Mouse (Mus musculus) CH12.LX (cell line): ENCODE data around the gene Man2a1. TPM values are rescaled to one million over a fixed set of nuclear protein-coding genes. Genes with fewer than 3 reads are reported as not detected.

Experiments
- DNase-seq: peaks from one replicate; pipeline ENCODE4 v3.0.0-alpha.2; 2013; ENCODE audit errors: extremely low read depth
- H3K27ac ChIP-seq: 2 replicates; pipeline ENCODE4 v1.5.1; 2012; ENCODE audit warnings: low read depth, mild to moderate bottlenecking, control low read depth, moderate library complexity; ENCODE audit not compliant: insufficient read depth
- H3K27me3 ChIP-seq: replicated peaks from 2 replicates; pipeline ENCODE3; 2012; ENCODE audit warnings: inconsistent platforms
- H3K36me3 ChIP-seq, 2 experiments: replicated peaks in 1 of 2; 2 replicates each; pipeline versions ENCODE3 to v1.6.1; 2012; ENCODE audit warnings: inconsistent platforms in 1 of 2, low read length in 1 of 2, mild to moderate bottlenecking in 1 of 2, mixed read lengths in 1 of 2, moderate library complexity in 1 of 2; ENCODE audit not compliant: control insufficient read depth in 1 of 2, insufficient read depth in 1 of 2
- H3K4me1 ChIP-seq, 2 experiments: 2 replicates each; pipeline ENCODE4 v1.6.1; 2012; ENCODE audit warnings: inconsistent platforms in 1 of 2, moderate library complexity in 1 of 2; ENCODE audit not compliant: insufficient read depth in 2 of 2, control insufficient read depth in 1 of 2
- H3K4me2 ChIP-seq: 2 replicates; pipeline ENCODE4 v1.6.1; 2012; ENCODE audit warnings: low read depth, mild to moderate bottlenecking, control low read depth; ENCODE audit not compliant: poor library complexity, insufficient read depth, severe bottlenecking
- H3K4me3 ChIP-seq, 3 experiments: fragments of 150-350 bp in 1 of 3; sonication (generic) in 1 of 3; replicated peaks in 1 of 3; 2 replicates each; pipeline versions ENCODE3 to v1.5.1; 2011 to 2012; ENCODE audit warnings: low read depth in 2 of 3, low read length in 2 of 3, mild to moderate bottlenecking in 2 of 3, moderate library complexity in 2 of 3, control low read depth in 1 of 3, improper control_type of control experiment in 1 of 3, inconsistent platforms in 1 of 3, mixed read lengths in 1 of 3; ENCODE audit not compliant: poor library complexity in 1 of 3
- H3K79me2 ChIP-seq: replicated peaks from 2 replicates; pipeline ENCODE4 v1.6.1; 2012; ENCODE audit warnings: mild to moderate bottlenecking, moderate library complexity; ENCODE audit not compliant: control insufficient read depth, poor library complexity, insufficient read depth, severe bottlenecking; ENCODE audit errors: extremely low read depth
- H3K9ac ChIP-seq: 2 replicates; pipeline ENCODE4 v1.6.1; 2012; ENCODE audit warnings: low read depth, mild to moderate bottlenecking, control low read depth, moderate library complexity; ENCODE audit not compliant: insufficient read depth
- H3K9me3 ChIP-seq: replicated peaks from 2 replicates; pipeline ENCODE3; 2012; ENCODE audit warnings: low read length, inconsistent platforms, mixed read lengths
- CTCF ChIP-seq, 2 experiments: IDR thresholded peaks in 1 of 2; conservative IDR thresholded peaks in 1 of 2; 2 replicates each; pipeline ENCODE4 v1.5.1; 2011 to 2012; ENCODE audit warnings: low read depth in 2 of 2, low read length in 2 of 2, improper control_type of control experiment in 1 of 2, inconsistent platforms in 1 of 2, mild to moderate bottlenecking in 1 of 2, moderate library complexity in 1 of 2
- E2F4 ChIP-seq: IDR thresholded peaks from 2 replicates; pipeline ENCODE4 v1.6.1; 2011; ENCODE audit warnings: low read depth, low read length, improper control_type of control experiment; ENCODE audit not compliant: insufficient replicate concordance
- EP300 ChIP-seq: IDR thresholded peaks from 2 replicates; pipeline ENCODE4 v1.6.1; 2011; ENCODE audit warnings: low read length, improper control_type of control experiment
- IRF4 ChIP-seq: IDR thresholded peaks from 2 replicates; pipeline ENCODE4 v1.6.1; 2014; ENCODE audit warnings: low read depth, mild to moderate bottlenecking, inconsistent platforms, low read length, improper control_type of control experiment
- JUN ChIP-seq: IDR thresholded peaks from 2 replicates; pipeline ENCODE4 v1.6.1; 2011; ENCODE audit warnings: low read depth, mild to moderate bottlenecking, low read length, improper control_type of control experiment, moderate library complexity; ENCODE audit not compliant: insufficient read depth
- MAFK ChIP-seq: IDR thresholded peaks from 2 replicates; pipeline ENCODE4 v1.6.1; 2011; ENCODE audit warnings: low read length, improper control_type of control experiment; ENCODE audit not compliant: insufficient replicate concordance
- MAZ ChIP-seq: IDR thresholded peaks from 2 replicates; pipeline ENCODE4 v1.6.1; 2012; ENCODE audit warnings: low read depth, mild to moderate bottlenecking, inconsistent platforms, low read length, improper control_type of control experiment, moderate library complexity
- MYC ChIP-seq: IDR thresholded peaks from 2 replicates; pipeline ENCODE4 v1.6.1; 2011; ENCODE audit warnings: low read depth, mild to moderate bottlenecking, improper control_type of control experiment, low read length
- NRF1 ChIP-seq: IDR thresholded peaks from 2 replicates; pipeline ENCODE4 v1.6.1; 2014; ENCODE audit warnings: low read depth, mild to moderate bottlenecking, inconsistent platforms, low read length, improper control_type of control experiment, moderate library complexity
- POLR2A ChIP-seq: IDR thresholded peaks from 2 replicates; pipeline ENCODE4 v1.6.1; 2011; ENCODE audit warnings: low read depth, mild to moderate bottlenecking, improper control_type of control experiment, low read length
- POLR2AphosphoS2 ChIP-seq: IDR thresholded peaks from 2 replicates; pipeline ENCODE4 v1.6.1; 2011; ENCODE audit warnings: low read depth, low read length, improper control_type of control experiment
- RAD21 ChIP-seq: IDR thresholded peaks from 2 replicates; pipeline ENCODE4 v1.6.1; 2011; ENCODE audit warnings: low read depth, mild to moderate bottlenecking, low read length, improper control_type of control experiment, moderate library complexity
- RCOR1 ChIP-seq: conservative IDR thresholded peaks from 2 replicates; pipeline ENCODE4 v1.6.1; 2012; ENCODE audit warnings: low read depth, mild to moderate bottlenecking, inconsistent platforms, low read length, improper control_type of control experiment
- SIN3A ChIP-seq: IDR thresholded peaks from 2 replicates; pipeline ENCODE4 v1.6.1; 2012; ENCODE audit warnings: low read length, improper control_type of control experiment, inconsistent platforms
- SMC3 ChIP-seq: IDR thresholded peaks from 2 replicates; pipeline ENCODE4 v1.6.1; 2011; ENCODE audit warnings: low read depth, low read length, improper control_type of control experiment
- TCF12 ChIP-seq: IDR thresholded peaks from 2 replicates; pipeline ENCODE4 v1.6.1; 2014; ENCODE audit warnings: low read depth, mild to moderate bottlenecking, inconsistent platforms, low read length, improper control_type of control experiment
- USF2 ChIP-seq: conservative IDR thresholded peaks from 2 replicates; pipeline ENCODE4 v1.6.1; 2011; ENCODE audit warnings: low read depth, low read length, improper control_type of control experiment
- ZC3H11A ChIP-seq: IDR thresholded peaks from 2 replicates; pipeline ENCODE4 v1.6.1; 2012; ENCODE audit warnings: low read depth, mild to moderate bottlenecking, inconsistent platforms, low read length, improper control_type of control experiment
- ZMIZ1 ChIP-seq: IDR thresholded peaks from 2 replicates; pipeline ENCODE4 v1.6.1; 2012; ENCODE audit warnings: low read depth, mild to moderate bottlenecking, inconsistent platforms, low read length, improper control_type of control experiment
- ZNF384 ChIP-seq: IDR thresholded peaks from 2 replicates; pipeline ENCODE4 v1.6.1; 2012; ENCODE audit warnings: low read depth, low read length, improper control_type of control experiment, inconsistent platforms
- dilution Hi-C: fragments of 300-500 bp; cut with MboI; formaldehyde crosslinking; loops from 2 replicates; pipeline ENCODE4 v1.14.3; 2020; ENCODE audit warnings: low sequenced_read_pairs; ENCODE audit not compliant: extremely low pct_unique_long_range_greater_than_20kb, extremely low pct_ligation_motif_present
- in situ Hi-C: fragments of 300-500 bp; cut with MboI; formaldehyde crosslinking; loops from 3 replicates; pipeline ENCODE4 v1.14.3; 2019; ENCODE audit warnings: low sequenced_read_pairs, low pct_ligation_motif_present, low pct_unique_long_range_greater_than_20kb, mixed read lengths
- polyA plus RNA-seq: library from polyadenylated mRNA; unstranded; fragments of >175 nt; gene quantifications from 2 replicates; pipeline ENCODE4 v1.2.1, GENCODE M21; 2012; ENCODE audit warnings: low read depth; ENCODE audit not compliant: insufficient read length
- total RNA-seq, 2 experiments: library from RNA; depleted of rRNA; stranded (reverse); fragments of 300-350 nt in 1 of 2; fragments of >200 nt in 1 of 2; gene quantifications; 2 replicates each; pipeline ENCODE4 v1.2.3; 2012 to 2014

Gene Man2a1
- total and polyA plus RNA-seq, 3 experiments = 7.9 to 15.4 (median 11.9) TPM

GRCm38 (mm10) chr17:64616259-64616658, 15.7 kb downstream of the Man2a1 start:
- no peak overlapping the region for H3K4me3 ChIP-seq
- peaks cover 20 to 39% of the 10 kb centered on the region in 2 experiments for H3K4me1 ChIP-seq
- no peak overlapping the region for H3K27ac ChIP-seq
- no peaks in the 10 kb centered on the region for H3K9me3 ChIP-seq
- DNase-seq = no peak
- no peaks in the 10 kb centered on the region for H3K27me3 ChIP-seq
- in situ Hi-C loops (loop anchor here (10.0 to 25.0 kb wide), 2 partner anchors 139 to 246 kb away; no protein-coding TSS in a partner anchor), dilution Hi-C loops (no loop called here)
- H3K4me2 ChIP-seq = no peak overlapping the region
- H3K9ac ChIP-seq = no peak overlapping the region
- peaks cover 0 to 49% of the 10 kb centered on the region in 2 experiments for H3K36me3 ChIP-seq
- H3K79me2 ChIP-seq = no peaks in the 10 kb centered on the region
- TF ChIP-seq E2F4 (no peak), MAZ (no peak), ZC3H11A (no peak), IRF4 (no peak), POLR2A (no peak), USF2 (no peak)
- TF ChIP-seq, all 38 proteins: peak for 0

GRCm38 (mm10) chr17:64617838-64618237, 17.3 kb downstream of the Man2a1 start:
- in situ Hi-C loops (loop anchor here (10.0 to 25.0 kb wide), 2 partner anchors 137 to 244 kb away; no protein-coding TSS in a partner anchor), dilution Hi-C loops (no loop called here)
- peaks cover 0 to 37% of the 10 kb centered on the region in 2 experiments for H3K36me3 ChIP-seq
- H3K4me1 ChIP-seq = peaks cover 23 to 54% of the 10 kb centered on the region in 2 experiments
- no peaks in the 10 kb centered on the region for H3K79me2 ChIP-seq
- no peak overlapping the region for H3K4me2 ChIP-seq
- DNase-seq = no peak
- TF ChIP-seq RCOR1 = no peak
- no peak for TF ChIP-seq NRF1
- TF ChIP-seq SMC3 = no peak
- no peak for TF ChIP-seq MAZ
- no peak for TF ChIP-seq ZNF384
- TF ChIP-seq TCF12 = no peak
- TF ChIP-seq EP300 = no peak
- TF ChIP-seq JUN = no peak
- no peak for TF ChIP-seq RAD21
- TF ChIP-seq CTCF (conservative IDR thresholded peaks at IDR 0.05 in 1 of 2, IDR thresholded peaks at IDR 0.05 in 1 of 2; ENCODE audit: low read depth in 2 of 2, low read length in 2 of 2) = no peak
- no peak for TF ChIP-seq MAFK
- no peak for TF ChIP-seq POLR2AphosphoS2
- TF ChIP-seq USF2 = no peak
- TF ChIP-seq ZMIZ1 = no peak
- no peak for TF ChIP-seq MYC
- TF ChIP-seq SIN3A = no peak
- H3K9ac ChIP-seq = no peak overlapping the region
- no peak overlapping the region for H3K4me3 ChIP-seq
- H3K9me3 ChIP-seq = no peaks in the 10 kb centered on the region
- no peaks in the 10 kb centered on the region for H3K27me3 ChIP-seq
- H3K27ac ChIP-seq = no peak overlapping the region
